Mouse (Mus musculus) fibroblast of lung, adult 2 months (primary cell): ENCODE measurements around the gene Spink4.
"Not testable (repeated sequence)": the region's sequence is repeated elsewhere in the genome, so short reads cannot be mapped to it uniquely, and the experiment has no call there.

Experiments used
- DNase-seq: peaks from one replicate; pipeline ENCODE4 v3.0.0-alpha.2; 2011; ENCODE audit warnings: low read depth

Spink4 gene

GRCm38 (mm10) chr4:40906298-40906697, 13.6 kb upstream of the Spink4 start:
- DNase-seq = no peak

- DNase-seq = no peak
Measured at GRCm38 (mm10) chr4:40908261-40908969, 11.4 kb upstream of the Spink4 start.

DNA sequence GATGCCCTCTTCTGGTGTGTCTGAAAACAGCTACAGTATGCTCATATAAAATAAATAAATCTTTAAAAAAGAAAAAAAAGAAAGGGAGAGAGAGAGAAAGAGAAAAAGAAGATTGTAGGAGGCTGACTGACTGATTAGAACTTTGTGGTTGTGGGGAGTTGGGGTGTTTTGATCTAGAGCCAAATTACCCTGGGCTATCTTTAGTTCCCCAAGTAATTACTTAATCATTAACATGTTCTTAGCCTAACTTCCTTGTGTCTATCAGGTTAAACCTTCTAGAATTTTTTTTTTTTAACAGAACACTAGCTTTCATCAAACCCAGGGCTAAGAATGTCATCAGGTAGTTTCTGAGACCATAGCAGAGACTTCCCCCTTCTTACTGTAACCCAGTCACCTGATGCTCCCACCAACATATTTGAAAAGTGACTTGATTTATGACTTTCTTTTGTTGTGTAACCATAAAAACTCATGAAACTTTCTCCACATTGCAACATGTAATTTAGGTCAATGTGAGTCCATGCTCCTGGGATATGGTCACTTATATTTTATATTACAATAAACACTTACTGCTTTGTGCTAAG, 5.5 kb upstream of the Spink4 start:
- DNase-seq = no peak

DNA sequence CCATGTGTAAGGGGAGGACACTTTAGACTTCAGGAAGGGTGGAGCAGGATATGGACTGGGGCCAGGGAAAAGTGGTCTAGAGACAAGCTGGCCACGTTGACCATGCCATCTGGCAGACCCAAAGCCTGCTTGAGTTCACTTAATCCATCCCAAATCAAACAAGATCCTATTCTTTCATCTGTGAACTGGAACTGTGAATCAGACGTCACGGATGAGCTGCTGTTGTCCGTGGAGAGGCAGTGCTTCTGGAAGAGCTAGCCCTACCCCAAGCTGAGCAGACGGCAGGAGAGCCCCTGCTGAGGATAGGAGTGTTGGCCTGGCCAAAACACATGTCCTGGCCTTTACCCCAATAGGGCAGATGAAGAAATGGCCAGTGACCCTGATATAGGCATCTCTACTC, 3.9 kb upstream of the Spink4 start:
- DNase-seq = no peak

DNA sequence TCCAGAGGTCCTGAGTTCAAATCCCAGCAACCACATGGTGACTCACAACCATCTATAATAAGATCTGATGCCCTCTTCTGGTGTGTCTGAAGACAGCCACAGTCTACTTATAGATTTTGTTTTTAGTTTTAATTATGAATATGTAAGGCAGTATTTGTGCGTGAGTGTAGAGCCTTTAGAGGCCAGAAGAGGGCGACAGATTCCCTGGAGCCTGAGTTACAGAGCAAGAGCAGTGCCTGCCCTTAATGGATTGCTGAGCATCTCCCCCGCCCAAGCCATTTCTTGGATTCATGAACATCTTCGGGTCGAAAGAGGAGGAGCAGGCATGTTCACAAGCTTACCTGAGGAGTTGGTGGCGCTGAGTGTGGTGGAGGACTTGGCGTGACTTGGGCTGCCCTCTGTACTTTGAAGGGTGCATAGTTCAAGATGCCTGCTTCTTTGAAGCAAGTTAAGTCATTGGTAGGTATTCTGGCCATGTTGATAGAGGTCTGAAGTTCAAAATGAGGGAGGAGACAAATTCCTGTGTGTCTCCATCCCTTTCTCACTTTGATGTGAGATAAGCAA, 3.2 kb upstream of the Spink4 start:
- no peak for DNase-seq

GRCm38 (mm10) chr4:40920576-40920975, 724 bp downstream of the Spink4 start:
- no peak for DNase-seq

DNA sequence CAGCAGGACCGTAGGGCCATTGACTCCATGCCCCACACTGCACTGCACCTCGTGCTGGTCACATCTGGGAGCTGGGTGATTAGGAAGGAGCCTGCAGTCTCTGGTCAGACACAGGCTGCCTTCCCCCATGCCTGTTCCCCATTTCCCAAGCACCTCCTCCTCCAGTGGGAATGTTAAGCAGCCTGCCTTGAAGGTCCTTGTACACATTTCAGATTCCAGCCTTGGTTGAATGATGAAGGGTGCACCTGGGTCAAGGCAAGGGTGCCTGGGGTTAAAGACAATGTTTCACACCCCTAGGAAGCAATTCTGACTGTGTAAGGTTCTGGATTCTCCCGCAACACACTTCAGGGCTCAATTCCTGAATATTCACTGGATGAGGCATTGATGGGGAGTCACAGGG, 1.4 kb downstream of the Spink4 start:
- DNase-seq = no peak

DNA sequence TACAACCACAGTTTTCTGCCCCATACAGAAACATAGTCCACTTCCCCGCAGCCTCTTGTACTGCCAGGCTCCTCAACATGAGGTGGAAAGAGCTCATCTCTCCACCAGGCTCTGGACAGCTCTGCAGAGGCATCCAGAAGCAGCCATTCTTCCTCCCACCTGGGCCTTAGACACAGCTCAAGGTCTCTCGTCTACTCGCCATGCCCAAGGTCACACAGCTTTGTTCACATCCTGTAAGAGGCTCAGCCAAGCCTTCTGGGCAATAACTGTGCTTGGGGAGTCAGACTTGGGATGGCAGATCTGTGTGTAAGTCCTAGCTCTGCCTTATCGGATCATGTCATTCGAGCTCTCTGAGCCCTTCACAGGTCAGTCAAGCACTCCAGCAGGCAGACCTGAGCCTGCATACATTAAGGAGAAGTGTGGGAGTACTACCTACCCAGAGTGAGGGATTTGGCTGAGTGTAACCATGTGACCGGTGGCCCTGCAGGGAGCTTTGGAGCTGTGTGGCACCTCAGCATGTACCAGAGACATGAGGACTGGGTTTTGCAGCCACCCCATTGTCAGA, 3.3 kb downstream of the Spink4 start:
- DNase-seq = no peak

DNA sequence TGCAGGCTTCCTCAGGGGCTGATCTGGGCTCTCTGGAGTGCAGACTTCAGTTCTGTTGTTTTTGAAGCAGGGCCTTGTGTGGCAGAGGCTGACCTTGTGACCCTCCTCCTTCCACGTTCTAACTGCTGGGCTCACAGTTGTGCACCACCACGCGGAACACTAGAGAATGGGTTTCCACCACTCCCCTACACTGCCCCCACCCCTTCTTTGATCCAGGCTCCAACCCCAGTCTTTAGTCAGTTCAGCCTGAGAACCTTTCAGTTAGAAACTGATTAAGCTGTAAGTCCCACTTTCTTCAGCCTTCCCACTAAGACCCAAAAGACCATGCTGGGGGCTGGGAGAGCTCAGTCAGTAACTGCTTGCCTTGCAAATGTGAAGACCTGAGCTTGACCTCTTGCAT, 5.7 kb downstream of the Spink4 start:
- no peak for DNase-seq

DNA sequence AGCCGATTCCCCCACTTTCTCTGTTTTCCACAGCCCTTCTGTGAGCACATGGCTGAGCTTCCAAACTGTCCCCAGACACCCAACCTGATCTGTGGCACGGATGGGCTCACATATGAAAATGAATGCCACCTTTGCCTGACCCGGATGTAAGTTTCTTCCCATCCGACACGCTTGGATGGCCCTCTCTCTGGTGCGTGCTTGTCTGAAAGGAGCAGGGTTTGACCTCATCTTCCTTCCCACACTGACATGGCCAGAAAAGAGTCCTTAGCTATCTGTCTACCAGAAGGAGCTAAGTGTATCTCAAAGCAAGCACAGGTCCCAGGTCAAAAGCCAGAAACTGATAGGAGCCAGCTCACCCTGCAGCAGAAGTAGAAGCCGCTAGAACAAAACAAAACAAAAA, 9.2 kb downstream of the Spink4 start:
- no peak for DNase-seq

DNA sequence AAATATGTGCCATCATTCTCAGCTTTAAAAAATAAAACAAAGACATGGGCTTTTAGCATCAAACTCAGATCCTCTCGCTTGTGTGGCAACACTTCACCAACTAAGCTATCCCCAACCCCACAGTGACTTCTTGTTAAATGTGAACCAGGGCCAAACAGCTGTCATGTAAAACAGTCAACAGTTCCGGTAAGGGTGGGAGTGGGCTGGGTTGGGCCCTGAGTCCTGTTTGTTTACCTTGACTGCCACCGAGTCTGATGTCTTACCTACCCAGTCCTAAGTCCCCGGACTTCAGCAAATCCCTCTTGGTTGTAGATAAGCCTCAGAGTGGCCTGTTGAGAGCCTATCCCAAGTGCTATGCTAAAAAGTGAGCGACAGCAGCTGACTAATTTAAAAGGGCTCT, 13.8 kb downstream of the Spink4 start:
- DNase-seq = no peak

- not testable (repeated sequence) for DNase-seq
Measured at GRCm38 (mm10) chr4:40934369-40934768, 14.5 kb downstream of the Spink4 start.

DNA sequence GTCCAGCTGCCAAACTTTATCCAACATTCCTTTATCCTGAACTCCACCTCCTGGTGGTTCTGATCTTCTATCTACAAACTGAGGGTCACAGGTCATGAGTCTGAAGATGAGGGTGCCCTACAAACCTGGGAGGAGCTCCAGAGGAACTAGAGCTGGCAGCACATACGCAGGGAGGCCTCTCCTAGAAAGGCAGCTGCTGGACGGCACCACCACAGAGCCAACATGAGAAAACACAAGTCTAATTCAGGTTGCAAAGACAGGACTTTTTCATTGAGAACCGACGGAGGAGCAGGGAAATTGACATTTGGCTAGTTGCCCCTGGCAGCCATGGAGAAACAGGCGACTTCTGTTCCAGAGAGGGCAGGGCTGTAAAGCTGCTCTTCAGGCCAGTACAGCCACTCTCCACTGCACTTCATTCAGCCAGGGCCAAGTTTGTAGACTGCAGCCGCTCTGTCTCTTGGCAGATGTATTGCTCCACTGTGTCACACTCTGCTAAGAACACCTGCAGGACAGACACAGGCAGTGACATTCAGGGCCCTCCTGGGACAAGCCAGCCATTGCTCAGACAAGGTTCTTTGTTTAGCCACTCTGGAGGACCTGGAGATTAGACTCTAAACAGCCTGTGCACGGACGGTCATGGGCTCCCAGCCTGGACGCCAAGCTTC, 16.5 kb downstream of the Spink4 start:
- DNase-seq = no peak

DNA sequence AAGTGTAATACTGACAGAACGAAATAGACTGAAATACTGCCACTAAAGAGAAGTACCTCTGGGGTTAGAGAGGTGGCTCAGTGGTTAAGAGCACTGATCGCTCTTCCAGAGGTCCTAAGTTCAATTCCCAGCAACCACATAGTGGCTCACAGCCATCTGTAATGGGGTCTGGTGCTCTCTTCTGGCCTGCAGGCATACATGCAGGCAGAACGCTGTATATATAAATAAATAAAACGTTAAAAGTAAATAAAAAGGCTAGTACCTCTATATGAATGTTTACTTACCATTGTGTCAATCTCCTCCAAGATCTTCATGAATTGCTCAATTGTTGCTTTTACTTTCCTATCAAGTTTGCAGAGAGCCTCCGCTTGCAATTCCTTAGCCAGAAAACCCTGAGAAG, 18.9 kb downstream of the Spink4 start:
- DNase-seq = no peak

- DNase-seq = no peak
Measured at GRCm38 (mm10) chr4:40943651-40944050, 23.8 kb downstream of the Spink4 start.

- DNase-seq = no peak
Measured at GRCm38 (mm10) chr4:40946516-40947121, 26.8 kb downstream of the Spink4 start.

DNA sequence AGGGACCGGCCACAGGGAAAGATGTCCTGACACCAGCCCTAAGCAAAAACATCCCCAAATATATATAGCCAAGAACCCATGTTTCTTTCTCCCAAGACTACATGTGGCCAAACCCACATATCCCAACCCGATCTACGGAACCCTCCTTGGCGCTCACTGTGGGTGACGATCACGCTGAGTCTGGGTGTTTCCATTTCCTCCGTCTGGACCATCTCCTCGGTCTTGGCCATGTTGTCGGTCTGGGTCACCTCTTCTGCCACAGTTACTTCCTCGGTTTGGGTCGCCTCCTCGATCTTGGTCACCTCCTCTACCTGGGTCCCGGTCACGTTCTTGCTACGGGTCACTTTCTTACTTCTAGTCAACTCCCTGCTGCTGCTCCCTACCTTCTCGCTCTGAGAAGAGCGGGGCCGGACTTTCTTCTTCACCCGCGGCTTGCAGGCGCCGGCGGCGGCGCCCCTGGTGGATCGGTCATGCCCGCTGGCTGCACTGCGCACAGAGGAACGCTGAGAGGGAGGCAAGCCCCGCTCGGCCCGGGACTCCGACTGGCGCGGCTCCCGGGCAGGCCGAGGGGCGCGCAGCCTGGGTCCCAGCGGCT, 27.8 kb downstream of the Spink4 start:
- DNase-seq = no peak

GRCm38 (mm10) chr4:40948160-40948708, 28.4 kb downstream of the Spink4 start, which contains the start of the genes Bag1 and Chmp5:
TSS of gene Bag1 (minus strand) at chr4:40948294.
TSS of gene Chmp5 (plus strand) at chr4:40948407.
- DNase-seq = peak; percentile 97

- DNase-seq = no peak
Measured at GRCm38 (mm10) chr4:40953521-40953920, 33.7 kb downstream of the Spink4 start.

- DNase-seq = no peak
Measured at GRCm38 (mm10) chr4:40955942-40956341, 36.1 kb downstream of the Spink4 start.

GRCm38 (mm10) chr4:40963536-40963935, 43.7 kb downstream of the Spink4 start:
- DNase-seq = no peak

- no peak for DNase-seq
Measured at GRCm38 (mm10) chr4:40969161-40969560, 49.3 kb downstream of the Spink4 start.
